Mouse (Mus musculus) brown adipose tissue, adult 24 weeks (tissue): Measurements from ENCODE around the gene Olfr533. TPM values are rescaled to one million over a fixed set of nuclear protein-coding genes. Genes with fewer than 3 reads are reported as not detected.
"Not testable (repeated sequence)": the region's sequence is repeated elsewhere in the genome, so short reads cannot be mapped to it uniquely, and the experiment has no call there.

Source experiments
- H3K27ac ChIP-seq: fragments of 200-500 bp; replicated peaks from 2 replicates; pipeline ENCODE4 v1.5.1; 2012; ENCODE audit warnings: low read depth, mild to moderate bottlenecking, low read length
- H3K4me1 ChIP-seq: fragments of 200-500 bp; 2 replicates; pipeline ENCODE4 v1.6.1; 2012; ENCODE audit warnings: low read length, mixed read lengths; ENCODE audit not compliant: control insufficient read depth, insufficient read depth, insufficient read length
- H3K4me3 ChIP-seq: fragments of 200-500 bp; 2 replicates; pipeline ENCODE4 v1.5.1; 2012; ENCODE audit warnings: low read depth, mild to moderate bottlenecking, low read length, moderate library complexity; ENCODE audit not compliant: insufficient read depth
- polyA plus RNA-seq: library from polyadenylated mRNA; stranded (reverse); fragments of >200 nt; gene quantifications from 2 replicates; pipeline ENCODE4 v1.2.4, GENCODE M21; 2012; ENCODE audit not compliant: missing spikeins, insufficient read depth, insufficient read length

The Olfr533 gene
- not detected in 2 replicates for polyA plus RNA-seq

- H3K4me1 ChIP-seq, H3K27ac ChIP-seq, H3K4me3 ChIP-seq: not testable (repeated sequence)
Observed at GRCm38 (mm10) chr7:140463070-140463469, at the start of gene Olfr533. TSS of gene Olfr533 (plus strand) at chr7:140463370.

- no peaks in the 10 kb centered on the region for H3K4me1 ChIP-seq
- no peak within 1 kb of the TSS for H3K4me3 ChIP-seq
- H3K27ac ChIP-seq: no peak within 1 kb of the TSS
Observed at GRCm38 (mm10) chr7:140421539-140421938, 41.6 kb upstream of the Olfr533 start, which contains the start of gene Olfr532. TSS of gene Olfr532 (minus strand) at chr7:140421639.

GRCm38 (mm10) chr7:140443141-140443540, 20.0 kb upstream of the Olfr533 start:
- no peak overlapping the region for H3K4me3 ChIP-seq
- H3K4me1 ChIP-seq: no peaks in the 10 kb centered on the region
- no peak overlapping the region for H3K27ac ChIP-seq

- Histone ChIP-seq H3K27ac (no peak overlapping the region), H3K4me3 (no peak overlapping the region), H3K4me1 (no peaks in the 10 kb centered on the region)
Observed at GRCm38 (mm10) chr7:140477886-140478285, 14.7 kb downstream of the Olfr533 start.

GRCm38 (mm10) chr7:140478733-140479132, 15.6 kb downstream of the Olfr533 start:
- Histone ChIP-seq H3K4me1 (no peaks in the 10 kb centered on the region), H3K27ac (no peak overlapping the region), H3K4me3 (no peak overlapping the region)

GRCm38 (mm10) chr7:140483916-140484315, 20.7 kb downstream of the Olfr533 start, which contains the start of gene Olfr535:
TSS of gene Olfr535 (plus strand) at chr7:140484216.
- Histone ChIP-seq H3K4me3 (no peak within 1 kb of the TSS), H3K4me1 (no peaks in the 10 kb centered on the region), H3K27ac (no peak within 1 kb of the TSS)

GRCm38 (mm10) chr7:140488981-140489380, 25.8 kb downstream of the Olfr533 start:
- H3K4me1 ChIP-seq: no peaks in the 10 kb centered on the region
- no peak overlapping the region for H3K4me3 ChIP-seq
- H3K27ac ChIP-seq: no peak overlapping the region

- Histone ChIP-seq H3K4me1 (no peaks in the 10 kb centered on the region), H3K27ac (no peak overlapping the region), H3K4me3 (no peak overlapping the region)
Observed at GRCm38 (mm10) chr7:140494231-140494630, 31.1 kb downstream of the Olfr533 start.

GRCm38 (mm10) chr7:140494702-140495101, 31.5 kb downstream of the Olfr533 start:
- no peak overlapping the region for H3K27ac ChIP-seq
- no peaks in the 10 kb centered on the region for H3K4me1 ChIP-seq
- no peak overlapping the region for H3K4me3 ChIP-seq

- not testable (repeated sequence) for H3K27ac ChIP-seq, H3K4me3 ChIP-seq, H3K4me1 ChIP-seq
Observed at GRCm38 (mm10) chr7:140507346-140508021, 44.3 kb downstream of the Olfr533 start, which contains the start of gene Olfr536. TSS of gene Olfr536 (minus strand) at chr7:140507396.

Other genes with a start within 250 kb of the Olfr533 start
- not detected in 2 replicates for gene Cd163l1, start 245.1 kb upstream of the Olfr533 start, polyA plus RNA-seq
- not detected in 2 replicates for gene 5830411N06Rik, start 216.1 kb upstream of the Olfr533 start, polyA plus RNA-seq
- not detected in 2 replicates for gene Olfr525, start 142.5 kb upstream of the Olfr533 start, polyA plus RNA-seq
- gene Olfr527, start 129.4 kb upstream of the Olfr533 start, polyA plus RNA-seq: not detected in 2 replicates
- not detected in 2 replicates for gene Olfr60, start 101.7 kb upstream of the Olfr533 start, polyA plus RNA-seq
- not detected in 2 replicates for gene Olfr530, start 87.0 kb upstream of the Olfr533 start, polyA plus RNA-seq
- gene Olfr531, start 60.5 kb upstream of the Olfr533 start, polyA plus RNA-seq: not detected in 2 replicates
- not detected in 2 replicates for gene Olfr532, start 41.7 kb upstream of the Olfr533 start, polyA plus RNA-seq
- gene Olfr535, start 20.8 kb downstream of the Olfr533 start, polyA plus RNA-seq: not detected in 2 replicates
- not detected in 2 replicates for gene Olfr536, start 44.0 kb downstream of the Olfr533 start, polyA plus RNA-seq
- gene Olfr538, start 104.5 kb downstream of the Olfr533 start, polyA plus RNA-seq: not detected in 2 replicates
- gene Olfr46, start 137.9 kb downstream of the Olfr533 start, polyA plus RNA-seq: not detected in 2 replicates
- not detected in 2 replicates for gene Olfr61, start 165.6 kb downstream of the Olfr533 start, polyA plus RNA-seq
- gene Olfr53, start 183.1 kb downstream of the Olfr533 start, polyA plus RNA-seq: not detected in 2 replicates
- gene Olfr539, start 196.6 kb downstream of the Olfr533 start, polyA plus RNA-seq: not detected in 2 replicates
- gene Olfr45, start 218.6 kb downstream of the Olfr533 start, polyA plus RNA-seq: not detected in 2 replicates
- gene Olfr541, start 233.9 kb downstream of the Olfr533 start, polyA plus RNA-seq: not detected in 2 replicates